Comparison of ENCODE assay signal across 9 mouse cellular contexts in the genomic region with DNA sequence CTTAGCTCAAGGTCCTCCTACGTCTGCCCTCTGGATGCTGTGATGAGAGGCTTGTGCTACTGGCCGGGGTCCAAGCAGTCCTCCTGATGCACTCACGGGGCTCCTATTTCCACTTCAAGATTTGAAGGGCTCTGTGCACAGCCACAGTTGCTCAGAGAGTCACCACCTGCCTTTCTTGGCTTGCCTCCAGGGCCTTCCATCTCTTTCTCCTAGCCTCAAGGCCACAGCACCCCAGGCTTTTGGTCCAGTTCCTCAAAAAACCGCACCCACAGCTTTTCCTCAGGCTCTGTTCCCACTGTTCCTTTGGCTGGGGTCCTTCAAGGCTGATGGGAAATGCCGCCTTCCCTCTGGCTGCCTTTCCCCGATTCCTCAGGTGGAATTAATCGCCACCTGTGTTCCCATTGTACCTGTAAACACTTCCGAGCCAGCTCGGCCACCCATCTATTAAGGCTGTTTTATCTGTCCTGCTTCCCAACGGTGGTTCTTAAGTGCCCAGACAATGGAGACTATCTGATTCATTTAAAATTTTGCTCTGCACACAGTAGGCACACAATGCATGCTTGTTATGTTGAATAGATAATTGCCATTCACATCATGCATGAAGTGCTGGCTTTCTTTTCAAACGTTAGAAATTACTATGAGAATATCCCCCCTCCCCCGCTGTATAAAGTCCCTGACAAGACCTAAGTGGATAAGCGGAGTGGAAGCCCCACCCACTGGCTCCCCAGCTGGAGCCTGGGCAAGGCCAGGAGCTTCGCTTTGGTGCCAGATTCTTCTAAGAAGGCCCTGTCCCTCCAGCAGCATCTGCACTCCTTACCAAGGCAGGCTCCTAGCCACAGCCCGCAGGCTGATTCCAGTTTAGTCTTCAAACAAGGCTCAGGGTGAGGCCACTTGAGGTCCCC. TPM values are rescaled to one million over a fixed set of nuclear protein-coding genes. Genes with fewer than 3 reads are reported as not detected.
DNase-seq lines count a peak whose midpoint lies in the region; ATAC-seq lines count a peak whose summit lies in the region.
"Had no signal": no experiment of that assay in that cellular context is flagged by ENCODE, and none has a peak within 500 bp of the region (broad histone marks: within the 10 kb centered on the region; RNA-seq: fewer than 3 reads in every experiment).

No protein-coding gene starts in this region.

- intact Hi-C loops in gastrocnemius, postnatal 36 days (cut with DNase I): loop anchor here (5.0 kb wide), 2 partner anchors 51 to 76 kb away; no protein-coding TSS in a partner anchor

- H3K4me1 ChIP-seq in limb, embryonic 13.5 days: peaks cover 29% of the 10 kb centered on the region
- peaks cover 19% of the 10 kb centered on the region for H3K4me1 ChIP-seq in limb, embryonic 10.5 days

- H3K9ac ChIP-seq in limb, embryonic 13.5 days: no peak overlapping the region

- H3K27ac ChIP-seq in limb, embryonic 13.5 days: no peak overlapping the region
- H3K27ac ChIP-seq in limb, embryonic 10.5 days: no peak overlapping the region

- peak; percentile 48; the same call in 1 of the 2 replicates for ATAC-seq in limb, embryonic 13.5 days (ENCODE audit: low FRiP score, low read depth)
- no peak for ATAC-seq in activated CD4-positive, CD25-positive, alpha-beta regulatory T cell, adult 4 months

- no peaks in the 10 kb centered on the region for H3K9me3 ChIP-seq in limb, embryonic 13.5 days
- no peaks in the 10 kb centered on the region for H3K9me3 ChIP-seq in limb, embryonic 10.5 days (replicated peaks)

- H3K27me3 ChIP-seq in limb, embryonic 13.5 days: no peaks in the 10 kb centered on the region
- H3K27me3 ChIP-seq in limb, embryonic 10.5 days (ENCODE audit: low read depth, poor library complexity, severe bottlenecking): no peaks in the 10 kb centered on the region

- no peak for DNase-seq in limb, embryonic 10.5 days (ENCODE audit: low spot score)
- peak; percentile 100 for DNase-seq in cerebellum, postnatal 10 days
- DNase-seq in gastrocnemius, postnatal 36 days: peak; percentile 50 to 63
- DNase-seq in layer of hippocampus, postnatal 14 days (ENCODE audit: low spot score in 2 of 2): peak; percentile 72 to 87
- peak; percentile 70 for DNase-seq in ovary, postnatal 14 days (ENCODE audit: low spot score)
- no peak for DNase-seq in neural tube, embryonic 10.5 days (ENCODE audit: extremely low spot score, low spot score)

- no peak overlapping the region for H3K4me3 ChIP-seq in limb, embryonic 13.5 days
- no peak overlapping the region for H3K4me3 ChIP-seq in limb, embryonic 10.5 days
- H3K4me3 ChIP-seq: myocyte had no signal

- 39% methylated on average over 15 of the region's 15 CpGs for WGBS in limb, embryonic 13.5 days
- 55% methylated on average over 15 of the region's 15 CpGs for WGBS in limb, embryonic 10.5 days

- no peaks in the 10 kb centered on the region for H3K36me3 ChIP-seq in limb, embryonic 13.5 days
- no peaks in the 10 kb centered on the region for H3K36me3 ChIP-seq in limb, embryonic 10.5 days

- H3K4me2 ChIP-seq in limb, embryonic 13.5 days (replicated peaks): no peak overlapping the region

RNA-seq across cellular contexts. Expression of gene Lemd2, which starts 36.5 kb away (rescaled TPM):
- polyA plus RNA-seq in limb, embryonic 13.5 days (2015; fragmentation: Nextera tagmentation; extraction: Ambion mirVana): 18.6 and 18.8 TPM in 2 replicates
- 17.9 and 20.2 TPM in 2 replicates for polyA plus RNA-seq in limb, embryonic 10.5 days (2016; fragmentation: Nextera tagmentation; extraction: Ambion mirVana)
- total RNA-seq in gastrocnemius, postnatal 36 days (2021): 10 to 100 TPM; 17.8 to 20.4 TPM
- 10 to 100 TPM; 43.3 to 45.6 TPM for total RNA-seq in layer of hippocampus, postnatal 14 days (2021)
- polyA plus RNA-seq in activated CD4-positive, CD25-positive, alpha-beta regulatory T cell, adult 4 months (2017; shearing (Covaris generic)): 1 to 10 TPM; 5.7 to 9.7 TPM

Comparison
In these comparisons a context has a peak if more than half of its experiments do, and no peak if none do; other contexts are left out.
1. DNase-seq: peak in cerebellum, postnatal 10 days (2 of 2), gastrocnemius, postnatal 36 days (2 of 2), layer of hippocampus, postnatal 14 days (2 of 2) and ovary, postnatal 14 days (single experiment); none in limb, embryonic 10.5 days (single experiment) and neural tube, embryonic 10.5 days (single experiment).